Mouse (Mus musculus) kidney, embryonic 15.5 days (tissue): Measurements from ENCODE around the gene Hs3st1. TPM values are rescaled to one million over a fixed set of nuclear protein-coding genes. Genes with fewer than 3 reads are reported as not detected.
A peak's percentile ranks its signal among the peaks of the same experiment; 100 is the strongest.
"Not testable (repeated sequence)": the region's sequence is repeated elsewhere in the genome, so short reads cannot be mapped to it uniquely, and the experiment has no call there.

Experiments used
- ATAC-seq: fragments of 200-750 bp; cut with Nextera tagmentation; replicated peaks from 2 replicates; pipeline ENCODE4 v1.8.0; 2017; ENCODE audit warnings: moderate TSS enrichment; ENCODE audit not compliant: low FRiP score
- H3K27ac ChIP-seq: fragments of 300-500 bp; sonication (generic); 2 replicates; pipeline ENCODE4 v1.5.1; 2015; ENCODE audit warnings: mild to moderate bottlenecking, inconsistent platforms
- H3K27me3 ChIP-seq: fragments of 300-500 bp; sonication (generic); 2 replicates; pipeline ENCODE4 v1.6.1; 2015; ENCODE audit warnings: inconsistent platforms
- H3K36me3 ChIP-seq: fragments of 300-500 bp; sonication (generic); 2 replicates; pipeline ENCODE4 v1.6.1; 2015; ENCODE audit warnings: inconsistent platforms
- H3K4me1 ChIP-seq: fragments of 300-500 bp; sonication (generic); 2 replicates; pipeline ENCODE4 v1.6.1; 2015; ENCODE audit warnings: inconsistent platforms
- H3K4me2 ChIP-seq: fragments of 300-500 bp; sonication (generic); 2 replicates; pipeline ENCODE4 v1.6.1; 2015; ENCODE audit warnings: moderate library complexity, mild to moderate bottlenecking, inconsistent platforms
- H3K4me3 ChIP-seq: fragments of 300-500 bp; sonication (generic); replicated peaks from 2 replicates; pipeline ENCODE4 v1.5.1; 2015; ENCODE audit warnings: mild to moderate bottlenecking, inconsistent platforms
- H3K9ac ChIP-seq: fragments of 300-500 bp; sonication (generic); 2 replicates; pipeline ENCODE4 v1.6.1; 2015; ENCODE audit warnings: mild to moderate bottlenecking, inconsistent platforms
- H3K9me3 ChIP-seq: fragments of 300-500 bp; sonication (generic); replicated peaks from 2 replicates; pipeline ENCODE4 v1.6.1; 2016; ENCODE audit warnings: inconsistent platforms
- WGBS: fragments of 180-500 bp; shearing (Covaris S2); methylation state at CpG from one replicate; pipeline ENCODE4 v1.1.7; 2015; ENCODE audit warnings: mixed read lengths; 5-methylcytosine and 5-hydroxymethylcytosine counted together
- polyA plus RNA-seq: library from polyadenylated mRNA; unstranded; fragments of >200 nt; fragmentation: Nextera tagmentation; extraction: Ambion mirVana; gene quantifications from 2 replicates; pipeline ENCODE4 v1.2.1, GENCODE M21; 2015

Gene Hs3st1
- polyA plus RNA-seq, result 4.4 and 5.7 TPM in 2 replicates

DNA sequence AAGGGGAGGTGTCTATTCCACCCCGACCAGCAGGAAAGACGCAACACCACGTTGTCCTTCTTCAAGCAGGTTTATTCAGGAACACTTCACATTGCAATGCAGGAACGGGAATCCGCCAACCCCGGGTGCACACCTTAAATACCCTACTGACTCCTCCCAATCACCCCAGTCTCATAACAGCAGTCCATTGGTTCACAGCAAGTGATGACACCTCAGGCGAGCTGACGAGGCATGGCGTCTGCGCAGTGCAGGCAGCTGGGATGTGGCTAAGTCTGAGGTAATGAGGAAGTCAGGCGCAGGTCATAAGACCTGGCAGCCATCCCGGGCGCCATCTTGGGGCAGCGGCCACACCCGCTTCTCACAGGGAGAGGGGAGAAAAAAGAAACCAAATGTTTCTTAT, at the start of gene Hs3st1:
Hs3st1 (minus strand) TSS at position 101 of the 400 bp plus-strand sequence.
- not testable (repeated sequence) for H3K4me2 ChIP-seq, H3K4me3 ChIP-seq, H3K4me1 ChIP-seq, H3K9me3 ChIP-seq, H3K27me3 ChIP-seq, H3K9ac ChIP-seq, ATAC-seq, H3K36me3 ChIP-seq, H3K27ac ChIP-seq
- WGBS, result 93% methylated on average over 15 of the region's 15 CpGs

DNA sequence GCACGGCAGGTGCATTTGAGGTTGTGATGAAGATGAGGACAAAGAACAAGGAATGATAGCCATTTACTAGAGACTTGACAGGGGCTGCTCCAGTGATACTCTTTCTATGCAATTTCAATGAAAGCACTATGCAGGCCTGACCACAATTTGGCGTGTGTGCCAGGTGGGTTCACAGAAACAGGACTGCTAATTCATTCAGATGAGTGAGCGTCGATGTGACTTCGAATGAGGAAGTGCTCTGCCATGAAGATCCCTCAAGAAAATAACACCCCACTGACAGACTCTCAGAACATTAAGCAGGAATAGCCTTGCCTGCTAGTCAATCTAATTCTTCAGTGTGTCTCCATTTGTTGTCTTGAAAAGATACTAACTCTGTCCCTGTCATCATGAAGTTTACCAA, 49.4 kb upstream of the Hs3st1 start:
- H3K36me3 ChIP-seq, result no peaks in the 10 kb centered on the region
- no peaks in the 10 kb centered on the region for H3K4me1 ChIP-seq
- no peak overlapping the region for H3K9ac ChIP-seq
- no peak overlapping the region for H3K4me3 ChIP-seq
- H3K27ac ChIP-seq, result no peak overlapping the region
- WGBS, result 90% methylated on average over 5 of the region's 5 CpGs
- no peaks in the 10 kb centered on the region for H3K27me3 ChIP-seq
- ATAC-seq, result no peak
- no peaks in the 10 kb centered on the region for H3K9me3 ChIP-seq
- no peak overlapping the region for H3K4me2 ChIP-seq

DNA sequence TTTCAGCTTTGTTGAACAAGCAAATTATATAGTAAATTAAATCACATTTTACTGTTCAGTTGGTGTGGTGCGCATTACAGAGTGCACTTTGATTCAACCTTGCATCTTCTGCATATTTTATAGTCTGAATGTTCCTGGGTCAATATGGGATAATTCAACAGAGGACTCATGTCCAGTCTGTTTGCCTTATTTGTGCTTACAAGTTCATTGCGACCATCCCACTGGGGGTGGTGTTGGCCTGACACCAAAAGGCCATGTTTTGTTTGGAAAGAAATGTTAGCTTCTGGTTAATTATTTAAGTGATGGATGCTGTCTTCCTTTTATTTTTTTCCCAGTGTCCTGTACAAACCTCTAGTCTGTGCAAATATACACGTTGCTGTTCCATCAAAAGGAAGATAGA, 48.7 kb upstream of the Hs3st1 start:
- H3K36me3 ChIP-seq, result no peaks in the 10 kb centered on the region
- H3K4me1 ChIP-seq, result no peaks in the 10 kb centered on the region
- no peak overlapping the region for H3K4me2 ChIP-seq
- peak; percentile 76; the same call in 1 of the 2 replicates for ATAC-seq
- H3K4me3 ChIP-seq, result no peak overlapping the region
- H3K27me3 ChIP-seq, result no peaks in the 10 kb centered on the region
- WGBS, result 33% methylated on average over 3 of the region's 3 CpGs
- no peak overlapping the region for H3K9ac ChIP-seq
- H3K9me3 ChIP-seq, result no peaks in the 10 kb centered on the region
- no peak overlapping the region for H3K27ac ChIP-seq

DNA sequence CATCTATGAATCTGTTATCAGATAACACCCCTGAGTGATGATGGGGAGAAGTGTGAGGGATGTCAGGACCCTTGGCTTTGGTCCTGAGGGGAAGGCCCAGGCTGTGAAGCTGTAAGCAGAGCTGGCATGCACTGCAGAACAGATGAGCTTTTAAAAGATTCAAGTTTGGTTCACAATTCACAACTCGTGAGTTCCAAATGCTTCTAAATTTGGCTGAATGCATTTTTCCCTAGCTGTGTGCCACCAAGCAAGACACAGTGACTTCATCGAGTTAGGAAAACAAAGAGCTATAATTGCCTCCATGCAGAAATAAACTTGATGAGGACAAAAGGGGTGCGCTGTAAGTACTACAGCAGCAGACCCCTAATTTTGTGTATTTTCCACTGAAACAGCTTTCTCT, 48.2 kb upstream of the Hs3st1 start:
- ATAC-seq, result no peak
- Histone ChIP-seq H3K4me2 (no peak overlapping the region), H3K4me1 (no peaks in the 10 kb centered on the region), H3K36me3 (no peaks in the 10 kb centered on the region), H3K4me3 (no peak overlapping the region), H3K9me3 (no peaks in the 10 kb centered on the region), H3K27ac (no peak overlapping the region), H3K9ac (no peak overlapping the region), H3K27me3 (no peaks in the 10 kb centered on the region)
- 61% methylated on average over 3 of the region's 3 CpGs for WGBS

DNA sequence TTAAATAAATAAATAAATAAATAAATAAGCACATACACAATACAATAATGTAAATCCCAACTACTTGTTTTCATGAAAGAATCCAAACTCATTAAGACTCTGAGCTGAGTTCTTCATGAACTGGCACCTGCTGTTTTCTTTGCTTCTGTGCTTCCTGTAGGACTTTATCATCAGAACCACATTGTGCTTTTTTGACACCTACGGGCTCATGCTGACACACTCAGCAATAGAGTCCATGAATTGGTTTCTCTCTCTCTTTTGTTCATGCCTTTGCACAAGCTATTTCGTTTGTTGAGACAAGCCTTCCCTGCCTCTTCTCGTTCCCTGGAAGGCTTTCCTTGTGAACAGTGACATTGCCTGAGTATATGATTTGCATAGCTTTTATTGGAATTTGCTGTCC, 46.8 kb upstream of the Hs3st1 start:
- WGBS, result 84% methylated on average over 3 of the region's 3 CpGs
- Histone ChIP-seq H3K9me3 (no peaks in the 10 kb centered on the region), H3K27me3 (no peaks in the 10 kb centered on the region), H3K36me3 (no peaks in the 10 kb centered on the region), H3K9ac (no peak overlapping the region), H3K4me3 (no peak overlapping the region), H3K4me1 (no peaks in the 10 kb centered on the region), H3K27ac (no peak overlapping the region), H3K4me2 (no peak overlapping the region)
- no peak for ATAC-seq

DNA sequence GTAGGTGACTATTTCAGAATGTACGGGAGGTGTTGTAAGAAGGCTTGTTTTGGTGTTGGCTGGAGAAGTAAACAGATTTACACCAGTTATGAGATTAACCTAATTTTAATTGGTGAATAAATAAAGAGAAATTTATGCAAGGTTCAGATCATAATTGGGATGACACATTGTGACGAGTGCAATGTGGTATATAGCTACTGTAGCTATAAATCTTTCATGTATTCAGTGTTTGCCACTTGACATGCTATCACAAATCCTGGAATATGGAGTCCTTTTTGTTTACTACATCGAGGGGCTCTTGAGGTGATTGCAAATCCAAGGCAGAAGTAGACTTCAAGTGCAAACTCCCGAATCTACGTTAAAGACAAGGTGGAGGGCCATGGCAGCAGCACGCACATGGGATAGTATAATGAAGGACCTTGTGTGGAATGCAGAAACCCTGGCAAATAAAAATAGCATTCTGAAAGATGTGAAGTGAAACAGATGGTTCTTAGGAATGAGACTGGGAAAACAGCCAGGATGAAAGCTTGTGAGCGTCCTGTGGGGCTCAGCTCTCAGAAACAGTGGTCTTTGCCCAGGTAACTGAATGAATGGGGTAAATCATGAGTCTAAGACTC, 21.9 kb upstream of the Hs3st1 start:
- Histone ChIP-seq H3K9me3 (no peaks in the 10 kb centered on the region), H3K27me3 (no peaks in the 10 kb centered on the region), H3K9ac (no peak overlapping the region), H3K27ac (no peak overlapping the region), H3K4me1 (no peaks in the 10 kb centered on the region), H3K4me3 (no peak overlapping the region), H3K4me2 (no peak overlapping the region), H3K36me3 (no peaks in the 10 kb centered on the region)
- 0 out of 2 replicates have a peak, but pooled peaks have one; percentile 46 for ATAC-seq
- WGBS, result 57% methylated on average over 7 of the region's 7 CpGs

DNA sequence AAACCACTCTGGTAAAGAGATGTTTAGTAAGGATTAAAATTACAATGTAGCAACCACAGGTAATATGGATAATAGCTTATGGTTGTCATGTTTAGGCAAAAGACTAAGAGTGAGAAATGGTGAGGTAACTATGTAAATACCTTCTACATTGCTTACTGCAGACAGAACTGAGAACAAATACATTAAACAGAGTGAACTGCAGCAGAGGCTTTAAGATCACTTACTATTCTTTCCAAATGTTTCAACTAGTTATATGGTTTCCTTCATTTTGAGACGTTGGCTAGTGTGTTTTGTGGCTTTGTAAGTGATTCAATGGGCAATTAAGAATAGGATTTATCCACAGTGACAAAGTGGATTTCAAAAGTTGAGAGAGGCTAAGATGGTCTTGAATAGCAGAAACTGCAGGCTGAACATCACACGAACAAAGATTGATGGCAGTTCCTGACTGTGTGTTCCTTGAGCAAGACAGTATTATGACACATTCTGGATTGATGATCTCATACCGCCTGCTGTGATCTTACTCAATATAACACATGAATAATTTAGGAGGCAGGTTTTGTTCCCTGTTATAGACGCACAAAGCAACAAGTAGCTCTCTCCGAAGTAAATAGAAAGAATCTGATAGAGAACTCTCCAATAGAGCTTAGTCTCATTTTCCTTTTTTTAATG, 16.5 kb upstream of the Hs3st1 start:
- Histone ChIP-seq H3K9me3 (no peaks in the 10 kb centered on the region), H3K9ac (no peak overlapping the region), H3K27ac (no peak overlapping the region), H3K27me3 (no peaks in the 10 kb centered on the region), H3K4me3 (no peak overlapping the region), H3K4me1 (no peaks in the 10 kb centered on the region), H3K36me3 (no peaks in the 10 kb centered on the region), H3K4me2 (no peak overlapping the region)
- WGBS, result 64% methylated on average over 5 of the region's 5 CpGs
- no peak for ATAC-seq

DNA sequence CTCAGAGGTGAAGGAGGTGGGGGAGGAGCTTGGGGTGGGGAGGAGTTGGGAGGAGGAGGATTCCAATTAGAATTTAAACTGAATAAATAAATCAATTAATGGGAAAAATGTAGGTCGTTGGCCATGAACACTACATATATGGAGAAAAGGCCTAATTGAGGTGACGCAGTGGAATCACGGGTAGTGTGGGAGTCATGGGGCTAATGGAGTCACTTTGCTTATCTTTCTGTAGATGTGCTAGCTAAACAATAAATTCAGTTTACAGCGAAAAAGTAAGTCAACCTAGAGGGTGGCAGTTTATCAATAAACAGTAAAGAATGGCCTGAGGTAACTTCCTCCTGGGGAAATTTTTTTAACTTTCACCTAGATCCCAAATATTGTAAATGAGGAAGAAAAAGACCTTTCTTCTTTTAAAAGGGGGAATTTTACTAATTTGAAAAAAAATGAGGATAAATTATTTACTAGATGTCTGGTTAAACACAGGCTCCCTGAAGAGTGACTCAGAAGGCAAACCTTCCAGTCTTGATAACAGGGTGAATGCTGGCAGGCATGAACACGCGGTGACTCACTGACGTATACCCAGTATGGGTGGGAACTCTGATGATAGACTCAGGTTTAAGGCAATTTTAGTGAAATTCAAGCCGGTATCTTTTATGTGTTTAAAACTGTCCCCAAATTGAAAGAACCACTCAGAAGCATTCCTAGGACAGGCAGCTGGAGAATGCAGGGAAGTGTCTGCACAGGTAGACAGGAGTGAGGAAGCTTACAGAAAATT, 6.6 kb upstream of the Hs3st1 start:
- 66% methylated on average over 8 of the region's 8 CpGs for WGBS
- Histone ChIP-seq H3K9ac (no peak overlapping the region), H3K4me3 (no peak overlapping the region), H3K4me2 (no peak overlapping the region), H3K9me3 (no peaks in the 10 kb centered on the region), H3K4me1 (no peaks in the 10 kb centered on the region), H3K36me3 (no peaks in the 10 kb centered on the region), H3K27me3 (no peaks in the 10 kb centered on the region), H3K27ac (no peak overlapping the region)
- no peak for ATAC-seq

DNA sequence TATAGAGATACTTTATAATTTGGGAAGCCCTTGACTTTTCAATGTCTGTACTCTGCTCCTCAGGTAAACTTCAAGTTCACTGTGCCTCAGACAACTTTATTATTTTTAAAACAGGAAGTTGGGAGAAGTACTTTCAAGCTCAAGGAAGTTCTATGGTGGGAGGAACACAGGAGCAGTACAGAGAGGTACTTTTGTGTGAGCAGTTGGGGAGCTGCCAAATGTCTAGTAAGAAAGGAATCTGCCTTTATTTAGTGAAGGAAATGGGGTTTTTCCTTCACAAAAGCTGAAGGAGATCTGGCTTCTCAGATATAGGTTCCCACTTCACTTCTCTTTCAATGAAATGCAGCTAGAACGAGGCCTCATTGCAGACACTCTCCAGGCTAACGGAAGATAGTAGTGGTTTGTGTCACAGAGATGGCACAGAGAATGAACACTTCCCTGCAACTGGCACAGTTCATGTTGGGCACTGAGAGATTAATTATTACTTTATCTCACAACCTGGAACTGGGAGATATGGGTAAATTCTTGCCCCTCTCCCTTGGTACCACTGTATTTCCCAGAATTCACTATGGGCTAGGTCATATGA, 3.7 kb upstream of the Hs3st1 start:
- Histone ChIP-seq H3K27me3 (no peaks in the 10 kb centered on the region), H3K9me3 (no peaks in the 10 kb centered on the region), H3K36me3 (no peaks in the 10 kb centered on the region), H3K27ac (no peak overlapping the region), H3K9ac (no peak overlapping the region), H3K4me1 (no peaks in the 10 kb centered on the region), H3K4me3 (no peak overlapping the region), H3K4me2 (no peak overlapping the region)
- 68% methylated on average over 2 of the region's 2 CpGs for WGBS
- no peak for ATAC-seq

DNA sequence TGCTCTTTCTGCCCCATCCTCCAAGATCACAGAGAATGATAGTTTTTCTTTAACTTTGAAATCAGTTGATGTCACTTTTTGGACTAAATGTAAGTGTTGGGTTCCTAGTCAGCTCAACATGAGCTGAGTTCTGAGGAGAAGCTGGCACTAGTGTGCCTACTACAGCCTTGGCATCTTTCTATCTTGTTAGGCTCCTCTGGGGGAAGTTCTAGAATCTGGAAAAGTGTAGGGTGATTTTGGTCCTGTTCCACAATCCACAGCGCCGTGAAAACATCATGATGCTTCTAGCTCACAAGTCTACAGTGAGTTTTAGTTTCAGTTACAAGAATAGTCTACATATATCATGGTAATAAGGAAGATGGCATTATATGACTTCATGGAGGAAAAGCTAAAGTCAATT, 18.4 kb downstream of the Hs3st1 start:
- ATAC-seq, result no peak
- no peaks in the 10 kb centered on the region for H3K36me3 ChIP-seq
- 95% methylated on average over 2 of the region's 2 CpGs for WGBS

DNA sequence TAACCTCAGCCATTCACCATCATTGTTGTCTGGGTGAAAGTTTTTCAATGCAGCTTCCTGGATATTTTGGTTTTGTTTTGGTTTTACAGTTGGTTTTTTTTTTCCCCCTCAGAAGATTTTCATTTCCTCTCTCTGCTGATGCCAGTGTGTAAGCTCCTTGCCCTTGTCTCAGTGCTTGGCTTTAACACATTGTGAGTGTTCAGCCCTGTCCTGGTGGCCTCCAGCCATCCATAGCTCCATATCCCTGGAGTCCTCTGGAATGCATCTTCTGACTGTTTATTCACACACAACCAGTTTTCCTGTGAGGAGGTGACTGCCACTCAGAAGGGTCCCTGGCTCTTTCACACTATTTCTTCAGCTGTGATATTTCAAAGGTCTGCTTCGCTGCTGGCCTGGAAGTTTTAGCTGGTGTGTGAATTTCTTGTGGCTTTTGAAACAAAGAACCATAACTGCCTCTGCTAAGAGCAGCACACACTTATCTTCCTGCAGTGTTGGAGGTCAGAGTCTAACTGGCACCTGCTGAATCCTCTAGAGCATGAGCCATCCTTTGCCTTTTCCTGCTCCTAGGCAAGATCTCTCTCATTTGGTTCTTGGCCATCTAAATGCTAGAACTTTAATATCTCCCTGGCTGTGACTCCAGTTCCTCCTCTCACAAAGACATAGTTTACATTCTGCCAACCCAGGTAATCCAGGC, 21.4 kb downstream of the Hs3st1 start:
- H3K9me3 ChIP-seq, result no peaks in the 10 kb centered on the region
- H3K9ac ChIP-seq, result no peak overlapping the region
- 56% methylated on average over 1 of the region's 1 CpGs for WGBS
- H3K27me3 ChIP-seq, result no peaks in the 10 kb centered on the region
- no peak overlapping the region for H3K27ac ChIP-seq
- ATAC-seq, result no peak
- no peaks in the 10 kb centered on the region for H3K36me3 ChIP-seq
- H3K4me2 ChIP-seq, result no peak overlapping the region
- H3K4me1 ChIP-seq, result no peaks in the 10 kb centered on the region
- H3K4me3 ChIP-seq, result no peak overlapping the region

More for the DNA sequence above, 18.4 kb downstream of the Hs3st1 start:
- Histone ChIP-seq H3K27ac (no peak overlapping the region), H3K9me3 (no peaks in the 10 kb centered on the region), H3K4me2 (no peak overlapping the region), H3K4me3 (no peak overlapping the region), H3K4me1 (no peaks in the 10 kb centered on the region), H3K27me3 (no peaks in the 10 kb centered on the region), H3K9ac (no peak overlapping the region)
